Mouse (Mus musculus) cerebellum, postnatal 36 days (tissue): ENCODE data around the gene Spsb1.
A peak's percentile ranks its signal among the peaks of the same experiment; 100 is the strongest.

Source experiments
- DNase-seq, 2 experiments: peaks; one replicate each; pipeline ENCODE4 v3.0.0; 2021 to 2022; ENCODE audit warnings: mixed read lengths in 2 of 2

Spsb1 gene

DNA sequence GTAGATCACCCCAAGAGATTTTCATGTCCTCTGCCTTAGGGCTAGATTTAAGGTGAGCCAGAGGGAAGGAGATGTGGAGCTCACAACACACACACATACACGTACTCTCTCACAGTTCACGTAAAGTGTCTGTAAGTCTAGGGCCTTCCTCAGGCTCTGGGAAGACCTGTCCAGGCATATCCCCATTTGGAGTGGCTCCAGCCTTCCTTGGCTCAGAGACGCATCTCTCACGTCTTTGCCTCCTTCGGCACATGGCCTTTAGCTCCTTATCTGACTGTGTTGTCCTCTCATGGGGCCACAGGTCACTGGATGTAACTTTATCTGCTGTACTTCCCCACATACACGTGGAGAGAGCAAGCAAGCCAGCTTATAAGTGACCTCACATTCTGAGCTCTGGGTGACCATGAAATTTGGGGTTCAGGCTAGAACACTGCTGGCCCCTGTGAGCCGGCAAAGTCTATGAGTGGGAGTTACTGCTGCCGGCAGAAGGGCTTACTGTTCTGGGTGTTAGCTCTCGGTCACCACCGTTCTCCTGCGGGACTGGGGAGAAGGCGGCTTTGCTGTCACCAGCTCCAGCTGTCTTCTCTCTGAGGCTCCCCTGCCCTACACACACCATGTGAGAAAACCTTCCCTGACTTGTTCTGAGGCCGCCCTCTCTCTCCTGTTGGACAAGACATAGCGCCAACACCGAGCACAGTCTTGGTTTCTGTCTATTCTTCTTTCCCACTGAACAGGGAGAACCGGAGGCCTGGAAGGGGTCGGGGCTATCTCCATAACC lies 72.5 kb downstream of the Spsb1 start:
- DNase-seq: no peak

GRCm38 (mm10) chr4:149880908-149881307 lies 73.9 kb downstream of the Spsb1 start:
- DNase-seq: no peak

- no peak for DNase-seq
These were observed 74.9 kb downstream of the Spsb1 start for GRCm38 (mm10) chr4:149879980-149880379.

DNA sequence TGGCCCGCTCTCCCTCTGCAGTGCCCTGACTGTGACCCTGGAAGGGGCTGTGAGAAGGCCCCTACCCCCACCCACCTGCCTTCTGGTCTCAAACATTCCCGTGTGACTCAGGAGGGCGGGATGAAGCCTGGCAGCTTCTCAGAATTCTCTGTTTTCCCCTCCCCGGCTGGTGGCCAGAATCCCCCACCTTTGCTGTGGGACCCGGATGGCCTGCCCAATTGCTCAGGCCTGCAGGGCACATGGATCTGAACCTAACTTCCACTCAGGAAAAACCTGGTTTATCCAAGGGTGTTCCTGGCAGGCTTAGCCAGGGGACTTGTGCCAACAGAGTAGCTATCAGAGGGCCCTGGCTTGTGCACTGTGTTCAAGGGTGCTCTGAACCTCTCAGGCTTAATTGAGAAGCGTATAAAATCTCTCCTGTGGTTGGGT lies 76.8 kb downstream of the Spsb1 start:
- DNase-seq: peak; percentile 27 to 32

DNA sequence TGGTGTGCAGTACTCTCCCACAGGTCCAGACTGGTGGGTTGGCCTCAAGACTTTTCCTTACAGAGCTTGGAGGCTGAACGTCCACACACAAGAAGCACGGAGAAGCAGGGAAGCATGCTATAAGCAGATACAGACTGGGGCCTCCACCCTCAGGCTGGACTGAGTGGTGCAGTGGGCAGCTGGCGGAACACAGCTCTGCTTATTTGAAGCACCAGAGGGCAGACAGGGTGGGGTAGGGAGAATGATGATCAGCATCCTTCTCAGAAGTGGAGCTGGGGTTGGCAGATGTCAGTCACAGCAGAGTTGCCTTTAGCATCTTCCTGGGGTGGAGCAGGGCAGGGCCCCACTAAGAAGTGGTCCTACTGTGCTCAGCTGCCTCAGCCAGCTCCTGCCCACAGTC lies 77.6 kb downstream of the Spsb1 start:
- DNase-seq: no peak

DNA sequence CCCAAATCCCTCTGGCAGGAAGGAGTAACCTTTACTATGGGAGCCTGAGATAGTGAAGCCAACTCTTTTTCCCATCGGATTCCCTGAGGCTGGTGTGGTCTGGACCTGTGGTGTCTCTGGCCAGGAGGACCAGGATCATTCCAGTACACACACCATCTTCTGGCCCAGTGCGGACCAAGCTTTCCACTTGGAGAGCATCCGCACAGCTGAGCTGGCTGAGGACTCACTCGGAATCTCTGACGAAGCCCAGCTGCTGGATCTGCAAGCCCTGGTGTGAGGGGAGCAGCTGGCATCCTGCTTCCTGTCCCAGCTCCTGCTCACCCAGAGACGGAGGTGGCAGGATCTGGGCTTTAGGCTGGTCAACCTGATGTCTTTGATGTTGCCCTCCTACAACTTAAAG lies 78.1 kb downstream of the Spsb1 start:
- no peak for DNase-seq

- peak; percentile 72 to 73 for DNase-seq
These were observed 78.8 kb downstream of the Spsb1 start for GRCm38 (mm10) chr4:149875986-149876501.

GRCm38 (mm10) chr4:149875296-149875695 lies 79.5 kb downstream of the Spsb1 start:
- DNase-seq: no peak

GRCm38 (mm10) chr4:149872236-149872635 lies 82.6 kb downstream of the Spsb1 start:
- DNase-seq: no peak

DNA sequence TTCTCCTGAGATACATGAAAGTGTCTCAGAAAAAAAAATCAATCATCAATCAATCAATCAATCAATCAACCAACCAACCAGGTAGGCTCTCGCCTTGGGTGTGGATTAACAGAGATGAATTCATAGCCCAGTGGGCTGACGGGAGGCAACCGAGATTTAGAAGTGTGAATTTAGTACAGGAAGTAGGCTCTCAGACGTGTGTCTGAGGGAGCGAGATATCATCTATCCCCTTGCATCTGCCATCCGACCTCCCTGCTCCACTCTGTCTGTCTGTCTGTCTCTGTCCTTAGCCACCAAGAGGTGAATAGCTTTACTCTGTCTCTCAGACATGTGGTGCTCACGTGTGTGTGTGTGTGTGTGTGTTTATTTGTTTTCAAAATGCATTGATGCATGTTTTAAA lies 83.3 kb downstream of the Spsb1 start:
- no peak for DNase-seq

DNA sequence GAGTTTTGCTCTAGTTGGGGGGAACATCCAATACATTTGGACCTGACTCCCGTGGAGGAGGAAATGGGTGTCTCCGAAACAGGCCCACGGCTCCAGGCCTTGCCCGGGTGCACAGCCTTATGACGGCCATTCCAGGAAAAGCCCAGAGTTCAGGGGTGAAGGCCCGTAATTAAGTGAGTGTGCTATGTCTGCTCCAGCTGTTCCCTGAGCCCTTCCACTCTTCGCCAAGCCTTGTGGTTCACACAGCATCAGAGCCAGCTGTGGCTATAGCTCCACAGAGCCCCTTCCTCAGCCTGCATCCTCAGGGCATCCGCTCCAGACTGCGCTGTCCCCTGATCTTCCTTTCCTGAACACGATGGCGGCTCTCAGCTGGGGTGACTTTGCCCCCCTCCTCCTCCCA lies 83.8 kb downstream of the Spsb1 start:
- no peak for DNase-seq

DNA sequence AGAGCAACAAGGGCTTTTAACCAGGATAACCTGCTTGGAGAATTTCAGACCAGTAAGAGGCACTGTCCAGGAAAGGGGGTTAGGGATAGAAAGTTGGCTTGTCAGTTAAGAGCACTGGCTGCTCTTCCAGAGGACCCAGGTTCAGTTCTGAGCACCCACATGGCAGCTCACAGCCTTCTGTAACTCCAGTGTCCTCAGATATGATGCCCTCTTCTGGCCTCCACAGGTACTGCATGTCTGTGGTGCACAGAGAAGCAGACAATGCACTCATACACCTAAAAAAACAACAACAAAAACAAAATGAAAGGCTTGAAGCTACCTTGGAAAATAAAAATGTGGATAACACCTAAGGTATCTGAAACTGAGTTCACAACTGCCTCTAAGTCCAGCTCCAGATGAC lies 84.4 kb downstream of the Spsb1 start:
- DNase-seq: no peak

- no peak for DNase-seq
These were observed 86.1 kb downstream of the Spsb1 start for GRCm38 (mm10) chr4:149868725-149869124.

DNA sequence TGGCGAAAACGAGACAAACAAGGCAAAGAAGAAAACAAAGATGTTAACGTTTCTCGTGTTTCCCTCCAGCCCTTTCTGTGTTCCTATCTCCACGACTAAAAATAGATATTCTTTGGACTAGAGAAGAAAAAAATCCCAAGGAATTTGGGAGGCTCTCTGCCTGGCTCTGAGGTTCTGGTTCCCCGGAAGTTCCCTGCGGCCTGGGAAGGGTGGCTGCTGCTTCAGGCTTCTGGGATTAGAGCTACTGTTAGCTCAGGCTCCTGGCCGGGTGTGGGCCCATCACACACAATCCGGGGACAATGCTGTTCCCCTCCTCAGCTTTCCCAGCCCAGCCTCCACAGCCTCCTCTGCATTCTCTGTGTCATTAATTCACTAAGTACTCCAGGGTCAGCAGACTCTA lies 86.8 kb downstream of the Spsb1 start:
- no peak for DNase-seq

- no peak for DNase-seq
These were observed 87.5 kb downstream of the Spsb1 start for GRCm38 (mm10) chr4:149867351-149867750.

- no peak for DNase-seq
These were observed 90.4 kb downstream of the Spsb1 start for GRCm38 (mm10) chr4:149864395-149864794.

GRCm38 (mm10) chr4:149863522-149863921 lies 91.3 kb downstream of the Spsb1 start:
- DNase-seq: no peak

DNA sequence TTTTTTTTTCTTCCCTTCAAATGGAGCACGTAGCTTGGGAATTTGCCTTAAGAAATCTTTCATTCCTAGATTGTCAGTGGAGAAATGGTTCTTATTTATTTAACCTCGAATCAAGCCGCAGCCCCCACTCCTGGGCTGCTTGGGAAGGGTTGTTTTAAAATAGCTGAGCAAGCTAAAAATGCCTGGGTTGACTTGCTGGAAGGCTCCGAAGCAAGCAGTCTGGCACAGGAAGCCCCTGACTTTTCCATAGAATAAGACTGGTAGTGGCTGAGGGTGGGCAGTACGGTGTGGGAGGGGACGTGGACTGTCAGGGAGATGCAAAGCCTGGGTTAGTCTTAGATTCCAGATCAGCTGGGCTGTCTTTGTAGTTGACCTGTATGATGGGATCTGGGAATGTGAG lies 94.5 kb downstream of the Spsb1 start:
- DNase-seq: no peak

- no peak for DNase-seq
These were observed 96.3 kb downstream of the Spsb1 start for GRCm38 (mm10) chr4:149858584-149858983.

DNA sequence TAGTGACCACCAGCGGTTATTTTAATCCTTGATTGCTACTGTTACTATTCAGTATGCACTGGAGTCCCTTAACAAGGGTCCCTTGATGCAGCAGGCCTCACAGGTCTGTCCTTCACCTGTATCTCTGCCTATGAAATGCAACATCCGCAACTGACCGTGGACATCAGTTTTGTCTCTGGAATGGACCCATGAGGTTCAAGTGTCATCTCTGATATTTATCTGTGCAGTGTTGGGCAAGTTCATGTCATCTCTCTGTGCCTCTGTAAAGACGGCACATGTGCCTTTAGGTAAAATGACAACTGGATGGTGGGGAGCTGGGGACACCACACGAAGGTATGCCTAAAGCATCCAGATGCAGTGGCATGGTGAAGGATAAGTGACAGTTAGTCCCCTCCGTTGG lies 96.7 kb downstream of the Spsb1 start:
- DNase-seq: no peak

DNA sequence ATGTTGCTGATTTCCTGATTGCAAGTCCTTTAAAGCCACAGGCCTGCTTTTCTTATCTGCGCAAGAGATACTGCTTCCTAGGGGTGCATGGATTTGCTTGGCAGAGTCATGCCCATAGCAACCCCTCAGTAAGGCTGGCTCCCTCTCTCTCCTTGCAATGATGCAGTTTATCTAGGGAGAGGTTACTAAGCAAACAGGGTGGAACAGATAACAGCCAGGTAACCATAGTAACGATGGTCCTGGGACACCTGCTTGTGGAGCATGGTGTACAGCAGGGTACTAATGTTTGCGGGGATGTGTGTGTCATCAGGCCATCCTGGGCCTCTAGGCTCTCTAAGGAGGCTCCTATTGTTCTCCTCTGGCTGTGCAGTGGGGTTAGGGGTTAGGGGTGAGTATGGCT lies 97.2 kb downstream of the Spsb1 start:
- no peak for DNase-seq

DNA sequence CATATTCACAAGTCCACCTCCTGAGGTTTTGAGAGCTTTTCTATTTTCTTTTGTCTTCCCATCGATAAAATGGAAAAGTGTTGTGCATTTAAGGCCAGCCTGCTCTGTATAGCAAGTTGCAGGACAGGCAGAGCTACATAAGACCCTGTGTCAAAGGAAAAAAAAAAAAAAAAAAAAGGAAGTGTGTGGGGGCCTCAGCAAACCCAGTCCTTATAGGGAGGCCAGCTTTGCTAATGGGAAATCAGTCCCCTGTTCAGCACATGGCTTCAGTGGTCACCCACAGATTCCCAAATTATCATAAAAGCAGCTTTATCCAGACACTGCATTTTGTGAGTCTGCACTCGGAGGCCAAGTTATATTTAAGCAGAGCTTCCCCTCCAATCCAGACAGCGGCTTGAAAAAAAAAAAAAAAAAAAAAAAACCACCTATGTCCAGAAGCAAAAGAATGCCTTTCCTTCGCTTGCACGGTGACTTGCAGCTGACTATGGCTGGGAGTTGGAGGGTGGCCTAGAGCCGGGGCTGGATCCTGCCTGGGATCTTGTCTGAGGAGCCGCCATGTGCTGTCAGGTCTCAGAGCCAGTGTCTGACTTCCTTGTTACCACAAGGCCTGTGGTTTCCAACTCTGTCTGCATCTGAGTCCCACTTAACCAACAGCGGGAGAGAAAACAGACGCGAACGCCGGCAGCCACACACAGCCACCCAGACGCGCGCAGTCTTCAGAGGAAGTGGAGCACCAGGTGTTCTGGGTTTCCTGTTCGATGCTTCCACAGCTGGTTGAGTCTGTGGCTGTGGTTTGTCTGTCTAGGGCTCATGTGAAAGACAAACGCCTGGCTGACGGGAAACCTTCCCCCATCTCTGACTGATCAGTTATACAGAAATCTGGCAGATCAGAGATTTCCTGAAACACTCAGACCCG lies 98.7 kb downstream of the Spsb1 start:
- no peak for DNase-seq

DNA sequence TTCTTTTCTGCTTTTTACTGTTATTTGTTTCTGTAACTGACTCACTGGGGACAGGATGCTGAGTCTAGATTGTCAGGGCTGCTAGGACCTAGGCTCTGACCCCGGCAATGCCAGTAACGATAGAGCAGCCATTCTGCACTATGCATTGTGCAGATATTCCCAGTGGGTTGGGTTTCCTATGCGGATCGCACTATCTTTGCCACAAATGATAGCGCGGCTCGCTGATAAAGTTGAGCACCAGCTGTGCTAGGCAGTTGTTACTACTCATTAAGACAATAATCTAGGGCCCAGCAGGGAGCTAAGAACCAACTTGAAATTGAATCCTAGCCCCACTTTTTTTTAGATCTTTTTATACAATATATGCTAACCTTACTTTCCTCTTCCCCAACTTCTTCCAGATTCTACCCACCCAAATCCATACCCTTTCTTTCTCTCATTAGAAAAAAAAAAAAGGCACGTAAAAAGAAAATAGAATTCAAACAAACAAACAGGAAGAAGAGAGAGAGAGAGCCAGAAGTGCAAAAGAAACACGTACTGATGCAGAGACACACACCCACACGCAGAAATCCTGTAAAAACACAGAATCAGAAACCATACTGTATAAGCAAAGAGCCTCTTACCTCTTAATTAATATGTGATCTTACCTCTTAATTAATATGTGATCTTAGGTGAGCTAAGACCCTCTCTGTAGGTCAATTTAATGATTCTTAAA lies 99.5 kb downstream of the Spsb1 start:
- no peak for DNase-seq
